Mouse (Mus musculus): ENCODE data around the gene Brd2. TPM values are rescaled to one million over a fixed set of nuclear protein-coding genes. Genes with fewer than 3 reads are reported as not detected.

The Brd2 gene
- polyA plus RNA-seq, 1 experiment from 2014 or later, result 116 TPM

DNA sequence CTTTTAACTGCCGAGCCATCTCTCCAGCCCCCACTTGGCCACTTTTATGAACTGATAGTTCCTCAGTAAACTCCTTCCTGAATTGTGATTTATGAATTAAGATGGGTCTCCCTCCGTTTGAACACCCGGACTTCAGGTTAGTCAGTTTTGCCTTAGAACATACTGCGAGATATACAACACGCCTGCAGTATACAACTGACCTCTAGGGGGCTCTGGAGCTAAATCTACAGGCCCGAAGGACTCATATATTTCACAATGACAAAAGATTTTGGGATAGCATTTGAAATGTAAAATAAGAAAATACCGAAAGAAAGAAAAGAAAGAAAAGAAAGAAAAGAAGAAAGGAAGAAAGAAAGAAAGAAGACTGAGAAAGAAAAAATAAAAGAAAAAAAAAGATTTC lies 47.2 kb downstream of the Brd2 start:
- H3K27ac ChIP-seq (ENCODE audit: low read depth, low read length), result no peak overlapping the region

DNA sequence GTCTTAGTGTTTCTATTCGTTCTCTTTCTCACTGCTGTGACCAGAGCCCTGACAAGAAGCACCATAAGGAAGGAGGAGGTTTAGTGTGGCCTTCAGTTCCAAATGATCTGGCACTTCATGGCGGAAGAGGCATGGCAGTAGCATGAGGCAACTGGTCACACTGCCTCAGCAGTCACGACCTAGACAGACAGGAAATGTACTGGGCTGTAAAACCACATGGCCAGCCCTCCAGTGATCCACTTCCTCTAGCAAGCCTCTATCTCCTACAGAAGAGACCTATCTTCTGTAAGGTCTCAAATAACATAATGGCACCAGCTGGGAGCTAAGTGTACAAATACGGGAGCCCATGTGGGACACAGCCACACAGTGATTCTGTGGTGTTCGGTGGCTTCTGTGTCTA lies 50.3 kb downstream of the Brd2 start:
- Histone ChIP-seq H3K4me1 (ENCODE audit: control insufficient read depth, insufficient read depth, low read length) (no peaks in the 10 kb centered on the region), H3K9ac (ENCODE audit: low read length) (no peak overlapping the region), H3K9me3 (ENCODE audit: control insufficient read depth, low read length) (no peaks in the 10 kb centered on the region), H3K27me3 (ENCODE audit: control insufficient read depth, insufficient read depth, low read length) (no peaks in the 10 kb centered on the region), H3K27ac (ENCODE audit: low read depth, low read length) (no peak overlapping the region), H3K36me3 (ENCODE audit: control insufficient read depth, insufficient read depth, low read length) (no peaks in the 10 kb centered on the region), H3K4me3 (ENCODE audit: low read depth, low read length) (no peak overlapping the region), H3K4me2 (ENCODE audit: low read depth) (no peak overlapping the region)
- DNase-seq (ENCODE audit: low spot score), result no peak
- WGBS, result 72% methylated on average over 5 of the region's 5 CpGs
- ATAC-seq (ENCODE audit: insufficient read depth, low FRiP score, low TSS enrichment), result no peak

More for the DNA sequence above, 47.2 kb downstream of the Brd2 start:
- H3K36me3 ChIP-seq (ENCODE audit: control insufficient read depth, insufficient read depth, low read length), result no peaks in the 10 kb centered on the region
- H3K4me1 ChIP-seq (ENCODE audit: control insufficient read depth, insufficient read depth, low read length), result no peaks in the 10 kb centered on the region
- no peak overlapping the region for H3K9ac ChIP-seq (ENCODE audit: low read length)
- 43% methylated on average over 7 of the region's 7 CpGs for WGBS
- H3K9me3 ChIP-seq (ENCODE audit: control insufficient read depth, low read length), result no peaks in the 10 kb centered on the region
- no peak overlapping the region for H3K4me2 ChIP-seq (ENCODE audit: low read depth)
- no peak for ATAC-seq (ENCODE audit: insufficient read depth, low FRiP score, low TSS enrichment)
- H3K27me3 ChIP-seq (ENCODE audit: control insufficient read depth, insufficient read depth, low read length), result no peaks in the 10 kb centered on the region
- no peak overlapping the region for H3K4me3 ChIP-seq (ENCODE audit: low read depth, low read length)
- DNase-seq (ENCODE audit: low spot score), result peak; percentile 58

DNA sequence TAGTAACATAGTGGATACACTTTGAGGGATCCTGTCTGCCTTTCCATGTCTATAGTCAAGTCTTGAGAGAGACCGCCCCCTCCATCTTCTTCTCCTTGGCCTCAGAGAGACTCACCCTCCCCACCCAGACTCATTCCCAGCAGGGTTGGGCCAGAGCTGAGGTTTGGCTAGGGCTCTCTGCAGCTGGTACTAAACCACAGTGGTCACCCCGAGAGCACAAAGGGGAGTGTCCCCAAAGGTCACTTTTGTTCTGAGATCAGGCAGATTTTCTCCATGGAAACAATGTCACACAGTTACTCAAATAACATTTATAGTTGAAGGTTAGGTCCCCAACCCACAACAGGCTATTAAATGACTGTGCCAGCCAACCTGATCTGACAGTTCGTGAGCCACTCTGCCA lies 53.6 kb downstream of the Brd2 start:
- Histone ChIP-seq H3K9me3 (ENCODE audit: control insufficient read depth, low read length) (no peaks in the 10 kb centered on the region), H3K4me2 (ENCODE audit: low read depth) (no peak overlapping the region), H3K4me1 (ENCODE audit: control insufficient read depth, insufficient read depth, low read length) (no peaks in the 10 kb centered on the region), H3K4me3 (ENCODE audit: low read depth, low read length) (no peak overlapping the region), H3K36me3 (ENCODE audit: control insufficient read depth, insufficient read depth, low read length) (no peaks in the 10 kb centered on the region; the same call in 1 of the 2 replicates), H3K27me3 (ENCODE audit: control insufficient read depth, insufficient read depth, low read length) (no peaks in the 10 kb centered on the region), H3K27ac (ENCODE audit: low read depth, low read length) (no peak overlapping the region), H3K9ac (ENCODE audit: low read length) (no peak overlapping the region)
- 68% methylated on average over 3 of the region's 3 CpGs for WGBS
- DNase-seq (ENCODE audit: low spot score) (no peak), ATAC-seq (ENCODE audit: insufficient read depth, low FRiP score, low TSS enrichment) (no peak)

Other genes with a start within 250 kb of the Brd2 start
- gene Gm7029, start 248.8 kb downstream of the Brd2 start, polyA plus RNA-seq (2014; fragmentation: Nextera tagmentation; extraction: Ambion mirVana), result not detected in 2 replicates
- gene Kifc1, start 232.0 kb downstream of the Brd2 start, polyA plus RNA-seq (2014; fragmentation: Nextera tagmentation; extraction: Ambion mirVana), result 8.4 and 11.0 TPM in 2 replicates
- gene Platr17, start 217.5 kb downstream of the Brd2 start, polyA plus RNA-seq (2014; fragmentation: Nextera tagmentation; extraction: Ambion mirVana), result not detected in 2 replicates
- 61.2 and 61.4 TPM in 2 replicates for gene Daxx, start 213.2 kb downstream of the Brd2 start, polyA plus RNA-seq (2014; fragmentation: Nextera tagmentation; extraction: Ambion mirVana)
- 12.9 and 16.2 TPM in 2 replicates for gene Tapbp, start 206.7 kb downstream of the Brd2 start, polyA plus RNA-seq (2014; fragmentation: Nextera tagmentation; extraction: Ambion mirVana)
- gene Zbtb22, start 206.7 kb downstream of the Brd2 start, polyA plus RNA-seq (2014; fragmentation: Nextera tagmentation; extraction: Ambion mirVana), result 10.5 and 11.2 TPM in 2 replicates
- 38.7 and 42.6 TPM in 2 replicates for gene Rgl2, start 193.1 kb downstream of the Brd2 start, polyA plus RNA-seq (2014; fragmentation: Nextera tagmentation; extraction: Ambion mirVana)
- gene Pfdn6, start 182.3 kb downstream of the Brd2 start, polyA plus RNA-seq (2014; fragmentation: Nextera tagmentation; extraction: Ambion mirVana), result 190 and 195 TPM in 2 replicates
- 29.5 and 33.4 TPM in 2 replicates for gene Wdr46, start 182.0 kb downstream of the Brd2 start, polyA plus RNA-seq (2014; fragmentation: Nextera tagmentation; extraction: Ambion mirVana)
- gene B3galt4, start 171.1 kb downstream of the Brd2 start, polyA plus RNA-seq (2014; fragmentation: Nextera tagmentation; extraction: Ambion mirVana), result 4.4 and 4.9 TPM in 2 replicates
- 40.7 and 43.8 TPM in 2 replicates for gene Vps52, start 166.8 kb downstream of the Brd2 start, polyA plus RNA-seq (2014; fragmentation: Nextera tagmentation; extraction: Ambion mirVana)
- 1,341 and 1,360 TPM in 2 replicates for gene Rps18, start 166.6 kb downstream of the Brd2 start, polyA plus RNA-seq (2014; fragmentation: Nextera tagmentation; extraction: Ambion mirVana)
- 20.2 and 23.1 TPM in 2 replicates for gene H2-K1, start 122.3 kb downstream of the Brd2 start, polyA plus RNA-seq (2014; fragmentation: Nextera tagmentation; extraction: Ambion mirVana)
- gene Ring1, start 98.0 kb downstream of the Brd2 start, polyA plus RNA-seq (2014; fragmentation: Nextera tagmentation; extraction: Ambion mirVana), result 5.2 and 8.4 TPM in 2 replicates
- gene H2-Ke6, start 94.6 kb downstream of the Brd2 start, polyA plus RNA-seq (2014; fragmentation: Nextera tagmentation; extraction: Ambion mirVana), result 48.1 and 52.7 TPM in 2 replicates
- 89.7 and 108 TPM in 2 replicates for gene Slc39a7, start 91.0 kb downstream of the Brd2 start, polyA plus RNA-seq (2014; fragmentation: Nextera tagmentation; extraction: Ambion mirVana)
- 25.1 and 27.1 TPM in 2 replicates for gene Rxrb, start 90.8 kb downstream of the Brd2 start, polyA plus RNA-seq (2014; fragmentation: Nextera tagmentation; extraction: Ambion mirVana)
- 1.5 and 2.9 TPM in 2 replicates for gene Col11a2, start 83.2 kb downstream of the Brd2 start, polyA plus RNA-seq (2014; fragmentation: Nextera tagmentation; extraction: Ambion mirVana)
- 0.93 TPM in 1 of 2 replicates, not detected in the other for gene H2-Oa, start 30.3 kb downstream of the Brd2 start, polyA plus RNA-seq (2014; fragmentation: Nextera tagmentation; extraction: Ambion mirVana)
- 9.2 and 10.3 TPM in 2 replicates for gene H2-DMa, start 3.1 kb downstream of the Brd2 start, polyA plus RNA-seq (2014; fragmentation: Nextera tagmentation; extraction: Ambion mirVana)
- gene H2-DMb2, start 20.7 kb upstream of the Brd2 start, polyA plus RNA-seq (2014; fragmentation: Nextera tagmentation; extraction: Ambion mirVana), result not detected in 2 replicates
- not detected in 2 replicates for gene H2-DMb1, start 30.4 kb upstream of the Brd2 start, polyA plus RNA-seq (2014; fragmentation: Nextera tagmentation; extraction: Ambion mirVana)
- gene Tap1, start 64.9 kb upstream of the Brd2 start, polyA plus RNA-seq (2014; fragmentation: Nextera tagmentation; extraction: Ambion mirVana), result 0.68 and 1.3 TPM in 2 replicates
- 0.80 and 0.96 TPM in 2 replicates for gene Psmb9, start 65.1 kb upstream of the Brd2 start, polyA plus RNA-seq (2014; fragmentation: Nextera tagmentation; extraction: Ambion mirVana)
- gene Psmb8, start 75.1 kb upstream of the Brd2 start, polyA plus RNA-seq (2014; fragmentation: Nextera tagmentation; extraction: Ambion mirVana), result 2.1 and 3.3 TPM in 2 replicates
- gene Tap2, start 80.9 kb upstream of the Brd2 start, polyA plus RNA-seq (2014; fragmentation: Nextera tagmentation; extraction: Ambion mirVana), result 0.59 and 0.60 TPM in 2 replicates
- gene H2-Ob, start 116.3 kb upstream of the Brd2 start, polyA plus RNA-seq (2014; fragmentation: Nextera tagmentation; extraction: Ambion mirVana), result not detected in 2 replicates
- 2.6 and 4.5 TPM in 2 replicates for gene H2-Ab1, start 135.1 kb upstream of the Brd2 start, polyA plus RNA-seq (2014; fragmentation: Nextera tagmentation; extraction: Ambion mirVana)
- not detected in 2 replicates for gene H2-Aa, start 165.2 kb upstream of the Brd2 start, polyA plus RNA-seq (2014; fragmentation: Nextera tagmentation; extraction: Ambion mirVana)
- gene H2-Eb1, start 183.2 kb upstream of the Brd2 start, polyA plus RNA-seq (2014; fragmentation: Nextera tagmentation; extraction: Ambion mirVana), result 0.70 and 1.8 TPM in 2 replicates
- gene H2-Eb2, start 203.0 kb upstream of the Brd2 start, polyA plus RNA-seq (2014; fragmentation: Nextera tagmentation; extraction: Ambion mirVana), result not detected in 2 replicates
- gene Btnl2, start 232.2 kb upstream of the Brd2 start, polyA plus RNA-seq (2014; fragmentation: Nextera tagmentation; extraction: Ambion mirVana), result not detected in 2 replicates